Mouse (Mus musculus) heart, embryonic 14.5 days (tissue): ENCODE measurements around the gene Crybb1. TPM values are rescaled to one million over a fixed set of nuclear protein-coding genes. Genes with fewer than 3 reads are reported as not detected.
A peak's percentile ranks its signal among the peaks of the same experiment; 100 is the strongest.

Source experiments
- ATAC-seq: fragments of 200-750 bp; cut with Nextera tagmentation; 2 replicates; pipeline ENCODE4 v1.8.0; 2017; ENCODE audit warnings: low read depth, moderate TSS enrichment; ENCODE audit not compliant: insufficient number of reproducible peaks, insufficient read depth, low FRiP score
- H3K27ac ChIP-seq, 2 experiments: fragments of 200-500 bp in 1 of 2; fragments of 300-500 bp in 1 of 2; sonication (generic) in 1 of 2; replicated peaks in 1 of 2; 2 replicates each; pipeline ENCODE4 v1.5.1; 2012 to 2014; ENCODE audit warnings: low read depth in 2 of 2, low read length in 2 of 2, control low read depth in 1 of 2, mild to moderate bottlenecking in 1 of 2, mixed read lengths in 1 of 2; ENCODE audit not compliant: control insufficient read depth in 1 of 2, insufficient read depth in 1 of 2
- H3K27me3 ChIP-seq: fragments of 300-500 bp; sonication (generic); 2 replicates; pipeline ENCODE4 v1.6.1; 2014; ENCODE audit warnings: mild to moderate bottlenecking, low read length, control low read depth; ENCODE audit not compliant: control insufficient read depth, insufficient read depth
- H3K36me3 ChIP-seq: fragments of 300-500 bp; sonication (generic); 2 replicates; pipeline ENCODE4 v1.6.1; 2014; ENCODE audit warnings: mild to moderate bottlenecking, control low read depth, low read length, mixed read lengths; ENCODE audit not compliant: control insufficient read depth, insufficient read depth
- H3K4me1 ChIP-seq, 2 experiments: fragments of 200-500 bp in 1 of 2; fragments of 300-500 bp in 1 of 2; sonication (generic) in 1 of 2; 2 replicates each; pipeline ENCODE4 v1.6.1; 2012 to 2014; ENCODE audit warnings: low read length in 2 of 2, control low read depth in 1 of 2, mixed read lengths in 1 of 2; ENCODE audit not compliant: control insufficient read depth in 2 of 2, insufficient read depth in 2 of 2
- H3K4me2 ChIP-seq: fragments of 300-500 bp; sonication (generic); 2 replicates; pipeline ENCODE4 v1.6.1; 2014; ENCODE audit warnings: mild to moderate bottlenecking, low read length
- H3K4me3 ChIP-seq, 2 experiments: fragments of 200-500 bp in 1 of 2; fragments of 300-500 bp in 1 of 2; sonication (generic) in 1 of 2; 2 replicates each; pipeline ENCODE4 v1.5.1; 2012 to 2014; ENCODE audit warnings: low read length in 2 of 2, mild to moderate bottlenecking in 2 of 2, control low read depth in 1 of 2, low read depth in 1 of 2, moderate library complexity in 1 of 2; ENCODE audit not compliant: control insufficient read depth in 1 of 2, insufficient read depth in 1 of 2
- H3K9ac ChIP-seq: fragments of 300-500 bp; sonication (generic); 2 replicates; pipeline ENCODE4 v1.6.1; 2014; ENCODE audit warnings: mild to moderate bottlenecking, low read length
- H3K9me3 ChIP-seq: fragments of 300-500 bp; sonication (generic); 2 replicates; pipeline ENCODE4 v1.6.1; 2016; ENCODE audit warnings: low read length, control low read depth; ENCODE audit not compliant: control insufficient read depth
- WGBS: fragments of 180-500 bp; shearing (Covaris S2); extraction: QIAGEN DNeasy Blood & Tissue Kit; methylation state at CpG from one replicate; pipeline ENCODE4 v1.1.7; 2014; 5-methylcytosine and 5-hydroxymethylcytosine counted together
- polyA plus RNA-seq: library from polyadenylated mRNA; unstranded; fragments of >200 nt; fragmentation: Nextera tagmentation; extraction: Ambion mirVana; gene quantifications from 2 replicates; pipeline ENCODE4 v1.2.1, GENCODE M21; 2014

Crybb1 gene
- polyA plus RNA-seq, 1 experiment from 2014 or later, result 1.0 TPM

- Histone ChIP-seq H3K9me3 (no peaks in the 10 kb centered on the region), H3K4me3 (no peak overlapping the region), H3K27ac (no peak overlapping the region), H3K36me3 (no peaks in the 10 kb centered on the region), H3K27me3 (peaks cover 50% of the 10 kb centered on the region), H3K9ac (no peak overlapping the region), H3K4me2 (no peak overlapping the region), H3K4me1 (peaks cover 5 to 7% of the 10 kb centered on the region in 2 experiments)
- WGBS, result 81% methylated on average over 8 of the region's 8 CpGs
- ATAC-seq, result no peak
Measured at GRCm38 (mm10) chr5:112220203-112220602, 35.4 kb upstream of the Crybb1 start.

GRCm38 (mm10) chr5:112225591-112225990 is 30.0 kb upstream of the Crybb1 start:
- no peak overlapping the region for H3K27ac ChIP-seq
- H3K4me1 ChIP-seq, result peaks cover 2 to 13% of the 10 kb centered on the region in 2 experiments; a peak in 2 of 4 replicates
- 82% methylated on average over 6 of the region's 6 CpGs for WGBS
- no peak overlapping the region for H3K4me2 ChIP-seq
- no peak overlapping the region for H3K4me3 ChIP-seq
- no peak overlapping the region for H3K9ac ChIP-seq
- no peaks in the 10 kb centered on the region for H3K9me3 ChIP-seq
- H3K27me3 ChIP-seq, result peaks cover 74% of the 10 kb centered on the region
- no peaks in the 10 kb centered on the region for H3K36me3 ChIP-seq
- no peak for ATAC-seq

- Histone ChIP-seq H3K4me3 (peak overlapping the region; percentile 18 to 27; a peak in 3 of 4 replicates), H3K9me3 (no peaks in the 10 kb centered on the region), H3K27ac (no peak overlapping the region), H3K9ac (no peak overlapping the region), H3K4me2 (peak overlapping the region; percentile 49), H3K27me3 (peaks cover 90% of the 10 kb centered on the region), H3K36me3 (no peaks in the 10 kb centered on the region), H3K4me1 (peaks cover 2 to 13% of the 10 kb centered on the region in 2 experiments; a peak in 2 of 4 replicates)
- 3% methylated on average over 30 of the region's 30 CpGs for WGBS
- no peak for ATAC-seq
Measured at GRCm38 (mm10) chr5:112227354-112227753, 28.3 kb upstream of the Crybb1 start.

- ATAC-seq, result no peak
- Histone ChIP-seq H3K4me2 (peak overlapping the region; percentile 52; the same call in 1 of the 2 replicates), H3K27me3 (peaks cover 90% of the 10 kb centered on the region), H3K27ac (no peak overlapping the region), H3K36me3 (no peaks in the 10 kb centered on the region), H3K9me3 (no peaks in the 10 kb centered on the region), H3K4me3 (peak overlapping the region in 1 of 2 experiments; percentile 22; a peak in 1 of 4 replicates), H3K4me1 (peaks cover 2 to 13% of the 10 kb centered on the region in 2 experiments; a peak in 2 of 4 replicates), H3K9ac (no peak overlapping the region)
- WGBS, result 3% methylated on average over 13 of the region's 13 CpGs
Measured at GRCm38 (mm10) chr5:112227898-112228239, 27.7 kb upstream of the Crybb1 start.

GRCm38 (mm10) chr5:112228240-112229076 is 27.2 kb upstream of the Crybb1 start:
- 0 out of 2 replicates have a peak, but pooled peaks have one; percentile 20 for ATAC-seq
- WGBS, result under 1% methylated on average over 57 of the region's 57 CpGs

GRCm38 (mm10) chr5:112235806-112236205 is 19.8 kb upstream of the Crybb1 start:
- no peaks in the 10 kb centered on the region for H3K4me1 ChIP-seq
- 63% methylated on average over 5 of the region's 5 CpGs for WGBS
- H3K27me3 ChIP-seq, result peaks cover 36% of the 10 kb centered on the region
- no peak for ATAC-seq
- H3K4me2 ChIP-seq, result no peak overlapping the region
- no peak overlapping the region for H3K9ac ChIP-seq
- H3K9me3 ChIP-seq, result no peaks in the 10 kb centered on the region
- H3K27ac ChIP-seq, result no peak overlapping the region
- H3K4me3 ChIP-seq, result no peak overlapping the region
- H3K36me3 ChIP-seq, result no peaks in the 10 kb centered on the region

More at GRCm38 (mm10) chr5:112228240-112229076, 27.2 kb upstream of the Crybb1 start:
- peaks cover 86% of the 10 kb centered on the region for H3K27me3 ChIP-seq
- H3K4me1 ChIP-seq, result peaks cover 2 to 13% of the 10 kb centered on the region in 2 experiments; a peak in 2 of 4 replicates
- H3K27ac ChIP-seq, result no peak overlapping the region
- peak overlapping the region; percentile 52 for H3K4me2 ChIP-seq
- H3K4me3 ChIP-seq, result peak overlapping the region; percentile 0 to 22; a peak in 2 of 4 replicates
- H3K9ac ChIP-seq, result no peak overlapping the region
- no peaks in the 10 kb centered on the region for H3K36me3 ChIP-seq
- H3K9me3 ChIP-seq, result no peaks in the 10 kb centered on the region

GRCm38 (mm10) chr5:112236631-112237030 is 19.0 kb upstream of the Crybb1 start:
- Histone ChIP-seq H3K4me2 (no peak overlapping the region), H3K4me3 (no peak overlapping the region), H3K9ac (no peak overlapping the region), H3K27me3 (peaks cover 29% of the 10 kb centered on the region), H3K36me3 (no peaks in the 10 kb centered on the region), H3K4me1 (no peaks in the 10 kb centered on the region), H3K9me3 (no peaks in the 10 kb centered on the region), H3K27ac (no peak overlapping the region)
- WGBS, result 64% methylated on average over 2 of the region's 2 CpGs
- ATAC-seq, result no peak
